Mouse (Mus musculus) inflammation-experienced regulatory T-cells (primary cell): Measurements from ENCODE around the gene Olfr566. TPM values are rescaled to one million over a fixed set of nuclear protein-coding genes. Genes with fewer than 3 reads are reported as not detected.

Source experiments
- polyA plus RNA-seq, 2 experiments: library from polyadenylated mRNA; unstranded; fragments of 100-300 nt; shearing (Covaris generic); gene quantifications; one replicate each; pipeline ENCODE4 v1.2.1; 2017

Olfr566 gene
- not detected for polyA plus RNA-seq

GRCm38 (mm10) chr7:102858665-102859064 lies at the start of gene Olfr566:
Gene Olfr566 (minus strand): TSS chr7:102858765.

GRCm38 (mm10) chr7:102890782-102891181 lies 32.2 kb upstream of the Olfr566 start, which contains the start of gene Olfr569:
Gene Olfr569 (minus strand): TSS chr7:102890882.

GRCm38 (mm10) chr7:102876822-102877221 lies 18.3 kb upstream of the Olfr566 start, which contains the start of gene Olfr568:
Gene Olfr568 (plus strand): TSS chr7:102877122.

Other genes starting within 250 kb of the Olfr566 start
- gene Olfr553, start 240.5 kb downstream of the Olfr566 start, polyA plus RNA-seq: not detected
- 1 to 10 TPM in 1 of 2 experiments, under 1 TPM in 1; 0.71 to 1.7 TPM for gene Olfr554, start 220.3 kb downstream of the Olfr566 start, polyA plus RNA-seq
- not detected for gene Olfr555, start 199.9 kb downstream of the Olfr566 start, polyA plus RNA-seq
- under 1 TPM in 1 of 2 experiments, not detected in 1; 0.30 TPM for gene Olfr556, start 193.9 kb downstream of the Olfr566 start, polyA plus RNA-seq
- 10 to 100 TPM; 12.4 to 17.0 TPM for gene Trim68, start 171.4 kb downstream of the Olfr566 start, polyA plus RNA-seq
- gene Olfr557, start 162.9 kb downstream of the Olfr566 start, polyA plus RNA-seq: under 1 TPM in 1 of 2 experiments, not detected in 1; 0.24 TPM
- not detected for gene Olfr558, start 156.6 kb downstream of the Olfr566 start, polyA plus RNA-seq
- not detected for gene Olfr33, start 139.7 kb downstream of the Olfr566 start, polyA plus RNA-seq
- gene Olfr559, start 131.3 kb downstream of the Olfr566 start, polyA plus RNA-seq: 1 to 10 TPM in 1 of 2 experiments, not detected in 1; 1.5 TPM
- gene Olfr560, start 99.4 kb downstream of the Olfr566 start, polyA plus RNA-seq: not detected
- gene Olfr78, start 99.3 kb downstream of the Olfr566 start, polyA plus RNA-seq: not detected
- gene Olfr561, start 87.5 kb downstream of the Olfr566 start, polyA plus RNA-seq: not detected
- gene Olfr564, start 55.3 kb downstream of the Olfr566 start, polyA plus RNA-seq: under 1 TPM in 1 of 2 experiments, not detected in 1; 0.49 TPM
- gene Olfr568, start 18.4 kb upstream of the Olfr566 start, polyA plus RNA-seq: under 1 TPM in 1 of 2 experiments, not detected in 1; 0.91 TPM
- gene Olfr569, start 32.1 kb upstream of the Olfr566 start, polyA plus RNA-seq: under 1 TPM in 1 of 2 experiments, not detected in 1; 0.05 TPM
- not detected for gene Olfr570, start 35.8 kb upstream of the Olfr566 start, polyA plus RNA-seq
- under 1 TPM in 1 of 2 experiments, not detected in 1; 0.07 TPM for gene Olfr571, start 58.8 kb upstream of the Olfr566 start, polyA plus RNA-seq
- gene Olfr572, start 65.6 kb upstream of the Olfr566 start, polyA plus RNA-seq: not detected
- gene Olfr573-ps1, start 83.8 kb upstream of the Olfr566 start, polyA plus RNA-seq: under 1 TPM in 1 of 2 experiments, not detected in 1; 0.48 TPM
- gene Olfr574, start 89.7 kb upstream of the Olfr566 start, polyA plus RNA-seq: not detected
- gene Olfr575, start 100.0 kb upstream of the Olfr566 start, polyA plus RNA-seq: not detected
- gene Olfr576, start 103.9 kb upstream of the Olfr566 start, polyA plus RNA-seq: under 1 TPM in 1 of 2 experiments, not detected in 1; 0.13 TPM
- under 1 TPM; 0.22 to 0.67 TPM for gene Olfr577, start 117.2 kb upstream of the Olfr566 start, polyA plus RNA-seq
- gene Olfr578, start 130.6 kb upstream of the Olfr566 start, polyA plus RNA-seq: not detected
- gene Olfr582, start 179.3 kb upstream of the Olfr566 start, polyA plus RNA-seq: not detected
- not detected for gene Olfr583, start 192.5 kb upstream of the Olfr566 start, polyA plus RNA-seq
- not detected for gene Olfr584, start 223.1 kb upstream of the Olfr566 start, polyA plus RNA-seq
- gene Olfr585, start 239.0 kb upstream of the Olfr566 start, polyA plus RNA-seq: not detected